Mouse (Mus musculus) frontal cortex, postnatal 36 days (tissue): ENCODE results near the gene Frrs1.

ENCODE experiments used
- DNase-seq, 2 experiments: peaks; one replicate each; pipeline ENCODE4 v3.0.0; 2022; ENCODE audit warnings: low spot score in 2 of 2

Frrs1 gene

DNA sequence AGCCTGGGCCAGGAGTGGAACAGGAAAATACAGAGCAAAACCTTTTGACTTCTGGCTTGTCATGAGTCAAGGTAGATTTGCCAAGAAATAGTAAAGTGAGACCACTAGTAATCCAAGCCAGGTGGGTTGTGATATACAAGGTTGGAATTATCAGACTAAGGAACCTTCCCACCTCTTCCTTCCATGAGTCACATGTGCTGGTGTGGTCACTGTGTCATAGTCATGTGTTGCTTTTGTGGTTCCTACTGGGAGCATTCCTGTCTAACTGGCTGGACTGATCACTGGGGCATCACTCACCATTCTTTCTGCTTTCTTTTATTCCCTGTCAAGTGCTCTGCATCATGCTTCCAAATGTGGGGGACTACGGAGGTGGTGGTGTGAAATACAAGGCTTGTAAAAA, 11.2 kb upstream of the Frrs1 start:
- no peak for DNase-seq

DNA sequence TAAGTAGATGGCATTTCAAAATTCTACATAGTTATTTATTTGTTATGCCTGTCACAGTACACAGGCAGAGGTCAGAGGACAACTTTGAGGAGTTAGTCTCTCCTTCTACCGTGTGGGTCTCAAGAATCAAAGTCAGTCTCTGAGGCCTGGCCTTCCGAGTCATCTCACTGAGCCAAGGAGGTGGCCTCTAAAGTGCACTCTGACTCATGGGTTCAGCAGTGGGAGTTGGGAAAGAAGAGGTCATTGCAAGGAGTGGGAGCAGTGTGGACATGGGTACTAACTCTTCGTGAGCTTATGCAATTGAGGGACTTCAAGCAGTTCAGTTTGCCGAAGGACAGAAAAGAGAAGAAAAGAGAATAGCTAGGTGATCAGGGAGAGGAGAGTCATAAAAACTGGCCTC, 10.3 kb upstream of the Frrs1 start:
- no peak for DNase-seq

DNA sequence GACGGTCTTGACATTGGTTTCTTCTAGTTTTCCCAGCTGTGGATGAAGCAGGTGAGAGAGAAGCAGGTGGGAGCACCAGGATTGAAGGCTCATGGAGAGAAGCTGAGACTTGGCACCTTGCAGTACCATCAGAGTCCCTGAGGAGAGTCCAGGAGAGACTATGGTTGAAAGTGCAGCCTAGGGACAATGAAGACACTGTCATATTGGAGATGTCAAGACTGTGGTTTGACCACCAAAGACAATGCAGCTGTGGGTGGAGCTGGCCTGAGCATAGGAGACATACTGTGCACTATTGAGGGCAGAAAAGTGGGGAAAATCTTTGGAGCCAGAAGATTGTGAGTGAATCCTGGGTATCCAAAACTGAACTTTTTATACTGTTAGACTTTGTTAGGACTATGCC, 8.9 kb upstream of the Frrs1 start:
- no peak for DNase-seq

DNA sequence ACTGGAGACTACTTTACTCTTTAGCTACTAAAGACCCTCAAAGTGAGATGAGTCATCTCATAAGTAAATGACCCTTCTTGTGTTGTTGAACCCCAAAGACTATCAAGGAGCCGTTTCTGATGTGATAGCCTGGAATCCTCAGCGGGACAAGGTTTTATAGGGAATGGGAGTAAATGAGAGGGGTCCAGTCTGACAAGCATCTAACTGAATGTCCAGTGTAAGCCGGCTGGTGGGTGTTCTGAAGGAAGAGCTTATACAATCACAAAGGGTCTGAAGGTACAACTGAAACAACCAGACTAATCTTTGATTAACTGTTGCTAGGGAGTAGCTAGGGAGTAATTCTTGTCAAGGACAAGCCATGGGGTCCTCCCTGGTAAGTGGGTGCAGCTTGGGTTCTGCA, 6.8 kb upstream of the Frrs1 start:
- no peak for DNase-seq

DNA sequence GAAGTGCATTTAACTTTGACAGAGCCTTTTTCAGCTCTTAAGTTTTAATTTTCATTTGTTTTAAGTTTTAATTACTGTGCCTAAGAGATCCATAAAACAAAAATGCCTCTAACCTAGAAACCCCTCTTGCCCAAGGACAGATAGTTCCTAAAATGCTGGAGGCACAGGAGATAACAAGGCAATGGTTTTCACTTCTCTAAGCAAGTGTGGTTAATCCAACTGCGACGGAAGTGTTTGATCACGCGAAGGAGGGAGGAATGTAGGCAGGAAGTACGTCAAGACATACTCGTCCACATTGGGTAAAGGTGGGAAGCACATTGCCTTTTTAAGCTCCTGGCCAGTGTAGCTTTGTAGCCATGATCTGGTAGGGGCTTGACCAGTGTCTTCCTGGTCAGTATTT, 1.7 kb upstream of the Frrs1 start:
- DNase-seq, result no peak

DNA sequence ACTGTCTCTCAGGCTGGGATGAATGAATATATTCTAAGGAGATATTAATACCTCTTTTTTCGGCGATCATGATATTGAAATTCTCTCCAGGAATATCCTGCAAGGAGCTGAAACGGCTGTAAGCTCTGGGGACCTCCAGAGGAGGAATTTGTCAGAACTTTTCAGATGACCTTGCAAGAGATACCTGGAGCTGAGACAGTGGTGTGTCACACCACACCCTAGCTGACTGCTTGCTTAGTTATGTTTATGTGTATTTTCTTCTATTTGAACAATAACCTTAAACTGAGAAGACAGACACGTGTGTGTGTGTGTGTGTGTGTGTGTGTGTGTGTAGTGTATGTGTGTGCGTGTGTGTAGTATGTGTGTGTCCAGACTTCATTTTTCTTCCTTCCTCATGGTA, 488 bp downstream of the Frrs1 start:
- DNase-seq, result no peak

DNA sequence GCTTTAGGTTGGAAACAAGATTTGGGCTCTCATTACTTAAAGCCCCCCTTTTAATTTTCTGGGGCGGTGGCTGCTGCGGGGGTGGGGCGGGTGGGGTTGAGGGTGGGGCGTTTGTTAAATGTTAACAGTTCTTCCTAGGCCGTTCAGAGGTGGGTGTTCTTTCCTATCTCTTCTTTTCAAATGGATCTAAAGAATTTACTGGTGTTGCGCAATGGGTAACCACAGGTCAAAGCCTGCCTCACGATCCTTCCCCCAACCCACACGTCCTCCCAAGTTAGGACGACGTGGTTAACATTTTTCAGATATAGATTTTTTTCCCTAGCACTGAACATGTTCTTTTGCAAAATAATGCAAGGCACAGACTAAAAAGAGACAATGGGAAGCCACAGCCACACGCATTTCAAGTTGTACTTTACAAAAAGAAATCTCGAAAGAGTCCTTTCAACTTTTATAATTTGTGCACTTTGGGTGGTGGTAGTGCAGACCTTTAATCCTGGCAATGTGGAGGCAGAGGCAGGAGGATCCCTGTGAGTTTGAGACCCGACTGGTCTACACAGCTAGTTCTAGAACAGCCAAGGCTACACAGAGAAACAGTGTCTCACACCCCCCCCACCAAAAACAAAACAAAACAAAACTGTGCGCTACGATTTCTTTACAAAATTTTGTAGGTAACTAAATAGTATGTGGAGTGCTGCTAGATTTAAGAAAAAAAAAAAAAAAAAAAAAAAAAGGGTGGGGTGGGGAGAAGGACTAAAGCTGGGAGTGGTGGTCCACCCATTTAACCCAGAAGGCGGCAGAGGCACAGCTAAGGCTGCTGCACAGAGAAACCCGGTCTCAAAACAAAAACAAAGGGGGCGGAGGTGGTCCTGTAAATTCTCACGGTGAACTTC, 1.3 kb downstream of the Frrs1 start:
- no peak for DNase-seq

DNA sequence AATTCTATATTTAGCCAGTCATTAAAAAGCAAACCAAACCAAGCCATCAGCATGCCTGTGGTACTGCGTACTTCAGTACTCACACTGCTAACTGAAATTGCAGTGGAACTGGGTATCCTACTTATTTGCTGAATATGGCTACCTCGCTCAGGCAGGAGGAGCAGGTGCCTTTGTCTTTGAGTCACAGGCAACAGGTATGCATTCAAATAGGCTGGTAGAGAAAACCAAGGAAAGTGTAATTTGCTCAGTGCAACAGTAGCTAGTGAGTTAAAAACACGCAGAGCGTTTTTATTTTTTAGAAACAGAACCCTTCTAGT, 1.9 kb downstream of the Frrs1 start:
- DNase-seq, result no peak

DNA sequence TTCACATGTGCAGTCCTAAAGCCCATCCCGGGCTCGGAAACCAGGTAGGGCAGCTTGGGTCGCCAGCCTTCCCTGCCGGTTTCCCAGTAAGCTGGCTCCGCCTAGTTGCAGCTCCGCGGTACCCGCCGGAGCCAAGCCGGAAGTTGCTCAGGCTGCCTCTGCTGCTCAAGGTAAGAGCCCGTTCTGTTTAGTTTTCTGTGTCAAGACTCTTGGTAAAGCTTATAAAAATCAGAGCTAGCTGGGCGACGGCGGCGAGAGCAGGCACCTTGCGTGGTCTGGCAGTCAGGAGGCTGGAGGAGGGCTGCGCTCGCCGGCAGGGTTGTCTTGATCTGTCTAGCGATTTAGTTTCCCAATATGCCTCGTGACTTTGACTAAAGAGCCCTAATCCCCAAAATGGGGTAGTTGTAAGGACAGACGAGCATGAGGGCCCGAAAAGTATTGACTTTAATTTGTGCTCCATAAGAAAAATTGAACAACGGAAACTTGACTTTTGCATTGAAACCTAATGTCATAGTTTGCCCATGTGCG, 2.3 kb downstream of the Frrs1 start:
- peak; percentile 50 to 58 for DNase-seq

DNA sequence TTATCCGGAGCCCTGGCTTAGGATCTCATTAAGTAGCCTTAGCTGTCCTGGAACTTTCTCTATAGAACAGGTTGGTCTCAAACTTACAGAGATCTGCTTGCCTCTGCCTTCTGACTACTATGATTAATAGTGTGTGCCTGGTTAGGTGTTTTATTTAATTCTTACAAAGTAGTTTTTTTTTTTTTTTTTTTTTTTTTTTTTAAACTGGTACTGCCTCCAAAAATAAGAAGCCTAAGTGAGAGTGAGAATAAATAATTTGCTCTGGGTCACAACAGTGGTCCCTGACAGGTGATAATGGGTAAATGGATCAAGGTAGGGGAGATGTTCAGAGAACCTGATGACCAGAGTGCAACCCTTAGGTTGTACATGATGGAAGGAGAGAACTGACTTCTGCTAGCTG, 3.4 kb downstream of the Frrs1 start:
- no peak for DNase-seq

DNA sequence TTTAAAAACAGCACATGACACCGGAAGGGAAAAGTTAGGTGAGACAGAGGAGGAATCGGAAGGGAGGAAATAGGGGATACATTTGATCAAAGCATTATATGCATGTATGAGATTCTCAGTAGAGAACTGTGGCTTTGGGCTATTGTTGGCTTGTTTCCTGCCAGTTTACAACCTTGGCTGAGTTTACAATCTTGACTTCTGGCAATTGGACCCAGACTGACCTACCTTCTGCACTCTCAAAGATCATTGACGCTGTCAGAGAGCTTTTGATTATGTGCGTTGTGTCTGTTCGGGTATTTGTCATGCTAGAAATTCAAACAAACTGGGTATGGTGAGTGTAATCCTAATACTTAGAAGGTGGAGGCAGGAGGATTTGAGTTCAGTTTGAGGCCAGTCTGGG, 5.2 kb downstream of the Frrs1 start:
- DNase-seq, result no peak

DNA sequence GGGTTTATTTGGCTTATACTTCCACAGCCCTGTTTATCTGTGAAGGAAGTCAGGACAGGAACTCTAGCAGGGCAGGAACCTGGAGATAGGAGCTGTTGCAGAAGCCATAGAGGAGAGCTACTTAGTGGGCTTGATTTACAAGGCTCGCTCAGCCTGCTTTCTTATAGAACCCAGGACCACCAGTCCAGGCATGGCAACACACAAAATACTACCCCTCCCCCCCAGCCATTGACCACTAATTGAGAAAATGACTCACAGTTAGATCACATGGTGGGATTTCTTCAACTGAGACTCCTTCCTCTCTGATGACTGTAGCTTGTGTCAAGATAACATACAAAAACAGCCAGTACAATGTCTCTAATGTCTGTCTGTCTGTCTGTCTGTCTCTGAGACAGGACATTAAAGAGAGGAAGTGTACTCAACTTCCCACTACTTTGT, 6.0 kb downstream of the Frrs1 start:
- DNase-seq, result no peak

DNA sequence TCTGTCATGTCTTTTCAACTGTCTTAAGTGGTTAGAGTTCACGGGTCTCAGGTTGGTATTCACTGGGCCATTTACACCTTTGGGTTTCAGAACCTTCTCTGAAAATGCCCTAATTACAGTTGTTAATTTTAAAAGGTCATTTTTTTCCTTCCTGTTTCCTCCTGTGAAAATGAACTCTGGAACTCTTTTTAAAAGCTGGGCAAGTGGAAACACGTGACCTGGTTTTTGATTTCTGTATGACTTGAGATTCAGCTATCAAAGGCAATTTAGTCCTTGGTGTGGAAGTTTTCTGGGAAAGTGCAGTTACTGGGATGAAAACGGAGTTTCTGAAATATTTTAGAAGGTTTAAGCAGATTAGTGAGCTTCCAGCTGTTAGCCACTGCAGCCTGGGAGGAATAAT, 11.1 kb downstream of the Frrs1 start:
- no peak for DNase-seq

DNA sequence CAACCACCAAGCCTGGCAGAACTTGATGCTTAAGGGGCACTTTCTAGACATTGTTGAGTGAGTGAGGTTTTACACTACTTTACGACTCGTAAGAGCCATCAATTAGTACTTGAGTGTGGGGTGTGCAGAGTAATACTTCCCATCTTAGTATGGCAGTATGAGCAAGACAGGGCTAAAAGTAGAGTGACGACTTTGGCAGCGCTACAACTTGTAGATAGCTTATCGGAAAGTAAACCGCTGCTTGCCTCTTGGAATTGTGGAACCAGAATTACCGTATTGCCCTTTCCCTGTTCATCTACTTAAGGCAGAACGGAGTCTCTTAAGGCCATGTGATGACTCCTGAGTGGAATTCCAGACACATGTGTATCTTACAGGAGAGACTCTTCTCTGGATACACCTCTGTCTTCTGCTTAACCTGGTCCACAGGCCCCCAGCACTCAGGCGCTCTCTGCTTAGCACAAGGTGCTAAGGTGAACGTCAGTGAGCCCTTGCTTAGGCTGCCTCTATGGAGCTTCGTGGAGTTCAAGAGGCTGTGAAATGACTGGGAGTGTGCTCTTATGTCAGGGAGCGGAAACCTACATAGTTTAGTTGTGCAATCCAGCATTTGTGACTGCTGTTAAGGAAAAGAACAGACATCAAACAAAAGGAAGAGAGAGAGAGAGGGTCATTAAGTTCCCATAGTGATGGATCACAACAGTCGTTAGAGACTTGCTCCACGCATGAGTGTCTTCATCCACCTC, 23.1 kb downstream of the Frrs1 start:
- DNase-seq, result no peak

DNA sequence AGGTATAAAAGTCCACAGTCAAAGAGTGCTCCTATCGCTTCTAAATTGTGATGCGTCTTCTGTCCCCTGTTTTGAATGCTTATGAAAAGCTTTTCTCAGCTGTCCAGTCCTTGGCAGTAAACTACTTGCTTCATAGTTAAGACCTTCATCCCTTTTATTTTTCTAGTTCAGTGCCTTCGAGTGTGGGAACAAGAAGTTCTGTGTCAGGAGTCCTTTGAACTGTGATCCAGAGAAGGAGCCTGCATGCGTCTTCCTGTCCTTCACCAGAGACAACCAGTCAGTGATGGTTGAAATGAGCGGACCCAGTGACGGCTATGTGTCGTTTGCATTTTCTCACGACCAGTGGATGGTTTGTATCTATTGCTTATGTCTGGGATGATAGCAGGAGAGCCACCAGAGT, 25.7 kb downstream of the Frrs1 start:
- DNase-seq, result no peak

DNA sequence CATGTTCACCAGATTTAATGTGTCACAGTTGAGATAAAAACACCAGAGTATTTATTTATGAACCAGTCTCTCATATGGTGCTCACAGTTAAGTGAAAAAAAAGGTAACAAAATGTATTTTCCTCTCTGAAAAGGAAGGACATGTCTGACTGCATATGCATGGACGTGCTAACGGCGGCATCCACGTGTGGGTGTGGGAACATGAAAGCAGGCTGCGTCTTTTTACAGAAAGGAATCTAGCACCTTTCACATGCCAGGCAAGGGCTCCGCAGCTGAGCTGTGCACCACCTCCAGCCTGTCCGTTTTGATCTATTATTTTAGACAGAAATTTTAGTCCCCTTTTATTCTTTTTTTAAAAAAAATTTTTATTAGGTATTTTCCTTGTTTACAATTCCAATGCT, 30.1 kb downstream of the Frrs1 start:
- peak in 1 of 2 experiments; percentile 23 for DNase-seq

DNA sequence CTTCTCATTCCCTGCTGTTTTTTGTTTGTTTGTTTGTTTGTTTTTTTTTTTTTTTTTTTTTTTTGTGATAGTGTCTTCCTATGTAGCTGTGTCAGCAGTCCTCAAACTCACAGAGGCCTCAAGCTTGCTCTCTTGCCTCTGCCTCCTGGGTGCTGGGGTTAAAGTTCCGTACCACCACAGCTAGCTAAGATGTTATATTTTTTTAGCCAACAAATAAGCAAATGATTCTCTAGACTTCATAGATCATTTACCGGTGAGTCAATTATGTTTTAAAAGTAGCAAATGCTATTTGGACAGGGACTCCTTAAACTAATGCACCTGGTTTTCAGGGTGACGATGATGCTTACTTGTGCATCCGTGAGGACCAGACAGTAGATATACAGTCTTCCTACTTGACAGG, 31.3 kb downstream of the Frrs1 start:
- DNase-seq, result no peak

DNA sequence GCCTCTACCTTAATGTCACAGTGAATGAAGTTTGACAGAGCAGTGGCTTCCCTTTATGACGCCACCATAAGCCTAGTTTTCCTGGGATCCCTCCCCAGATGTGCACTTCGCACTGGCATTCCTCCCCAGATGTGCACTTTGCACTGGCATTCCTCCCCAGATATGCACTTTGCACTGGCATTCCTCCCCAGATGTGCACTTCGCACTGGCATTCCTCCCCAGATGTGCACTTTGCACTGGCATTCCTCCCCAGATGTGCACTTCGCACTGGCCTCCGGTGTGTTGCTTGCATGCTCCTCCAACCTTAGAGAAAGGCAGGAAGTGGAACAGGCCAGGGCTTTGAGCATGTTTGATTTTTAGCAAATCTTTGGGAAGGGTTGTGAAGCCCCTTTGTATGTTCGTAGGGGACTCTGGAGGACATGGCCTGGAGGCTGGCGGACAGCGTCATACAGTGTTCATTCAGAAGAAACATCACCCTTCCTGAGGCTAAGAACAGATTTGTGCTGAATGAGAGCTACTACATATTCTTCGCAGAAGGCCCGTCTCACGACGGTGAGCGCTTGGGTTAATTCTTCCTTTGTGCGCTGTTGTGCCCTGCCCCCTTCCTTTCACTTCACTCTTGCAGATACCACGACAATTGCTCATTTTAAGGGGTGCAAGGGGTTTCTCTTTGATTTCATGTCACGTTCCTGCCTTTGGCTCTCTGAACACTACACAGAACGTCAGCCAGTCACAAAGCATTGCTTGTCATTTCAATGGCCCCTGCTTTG, 32.4 kb downstream of the Frrs1 start:
- no peak for DNase-seq

DNA sequence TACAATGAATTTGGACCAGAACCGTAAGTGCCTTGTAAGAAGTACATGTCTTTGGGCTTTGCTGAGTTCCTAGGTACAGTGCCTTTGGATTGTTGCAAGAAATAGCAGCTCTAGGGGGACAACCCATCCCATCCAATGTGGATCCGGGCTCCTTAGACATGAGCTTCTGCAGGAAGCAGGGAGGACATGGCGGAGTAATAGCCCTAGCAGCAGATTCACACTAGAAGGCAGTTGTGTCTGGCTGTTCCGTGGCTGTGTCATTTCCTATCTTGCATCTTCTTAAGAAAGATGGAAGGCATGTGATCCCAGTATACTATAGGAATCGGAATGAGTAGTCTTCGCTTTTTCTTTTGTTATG, 32.9 kb downstream of the Frrs1 start:
- no peak for DNase-seq

DNA sequence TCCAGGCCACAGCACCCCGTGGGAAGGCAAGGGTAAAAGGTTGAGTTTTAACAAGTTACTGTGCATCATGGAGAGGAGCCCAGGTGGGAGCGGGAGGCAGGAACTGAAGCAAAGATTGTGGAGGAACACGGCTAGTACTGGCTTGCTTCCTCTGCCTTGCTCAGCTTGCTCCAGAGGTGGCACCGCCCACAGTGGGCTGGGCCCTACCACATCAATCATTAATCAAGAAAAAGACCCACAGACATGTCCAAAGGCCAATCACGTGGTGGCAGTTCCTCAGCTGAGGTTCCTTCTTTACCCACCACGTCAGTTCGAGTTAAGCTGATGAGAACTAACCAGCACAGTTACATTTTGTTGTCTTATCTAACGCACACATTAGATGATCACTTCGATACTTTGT, 33.6 kb downstream of the Frrs1 start:
- no peak for DNase-seq

DNA sequence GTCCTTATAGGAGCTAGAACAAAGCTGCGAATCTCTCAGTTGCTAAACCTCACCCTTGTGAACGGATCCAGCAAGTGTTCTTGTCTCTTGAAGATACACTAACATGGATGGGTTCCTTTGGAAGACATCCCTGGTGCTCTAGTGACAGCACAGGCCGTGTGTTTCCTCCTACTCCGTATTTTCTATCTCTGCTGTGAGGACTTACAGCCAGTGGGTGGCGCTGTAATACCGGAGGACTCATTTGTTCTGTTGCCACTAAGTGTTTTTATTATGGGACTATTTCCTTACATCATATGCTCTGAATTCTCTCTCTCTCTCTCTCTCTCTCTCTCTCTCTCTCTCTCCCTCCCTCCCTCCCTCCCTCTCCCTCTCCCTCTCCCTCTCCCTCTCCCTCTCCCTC, 44.9 kb downstream of the Frrs1 start:
- peak; percentile 79 to 86 for DNase-seq

DNA sequence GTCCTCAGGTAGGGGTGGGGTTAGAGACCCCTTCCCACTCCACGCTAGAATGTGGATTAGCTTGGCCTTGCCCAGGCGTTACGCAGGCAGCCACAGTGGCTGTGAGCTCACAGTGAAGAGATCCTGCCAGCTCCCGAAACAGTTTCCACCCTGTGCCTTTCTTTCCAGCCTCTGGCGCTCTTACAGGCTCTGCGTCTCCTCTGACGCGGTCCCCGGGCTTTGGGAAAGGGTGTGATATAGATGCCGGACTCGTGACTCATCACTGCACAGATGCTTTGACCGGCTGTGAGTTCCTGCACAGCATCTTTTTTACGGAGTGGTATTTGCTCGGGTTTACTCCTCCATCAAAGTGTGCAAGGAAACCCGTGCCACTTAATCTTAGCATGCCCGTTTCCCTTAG, 46.6 kb downstream of the Frrs1 start:
- DNase-seq, result peak; percentile 70 to 75
